Mouse (Mus musculus) cerebellum, adult 2 months (tissue): ENCODE data around the gene Timmdc1. TPM values are rescaled to one million over a fixed set of nuclear protein-coding genes. Genes with fewer than 3 reads are reported as not detected.
A peak's percentile ranks its signal among the peaks of the same experiment; 100 is the strongest.

ENCODE experiments used
- DNase-seq, 2 experiments: peaks; one replicate each; pipeline ENCODE4 v3.0.0; 2021
- H3K27ac ChIP-seq: fragments of 200-500 bp; 2 replicates; pipeline ENCODE4 v1.5.1; 2012; ENCODE audit warnings: low read length, control low read depth, inconsistent platforms; ENCODE audit not compliant: insufficient read depth
- H3K27me3 ChIP-seq: fragments of 200-500 bp; 2 replicates; pipeline ENCODE4 v1.6.1; 2012; ENCODE audit warnings: inconsistent platforms, mild to moderate bottlenecking, low read length, moderate library complexity; ENCODE audit not compliant: control insufficient read depth, insufficient read depth
- H3K4me1 ChIP-seq: fragments of 200-500 bp; 2 replicates; pipeline ENCODE4 v1.6.1; 2011; ENCODE audit warnings: low read length; ENCODE audit not compliant: control insufficient read depth, insufficient read depth
- H3K4me3 ChIP-seq: fragments of 200-500 bp; replicated peaks from 2 replicates; pipeline ENCODE3; 2011; ENCODE audit warnings: mild to moderate bottlenecking, low read depth, low read length, control low read depth; ENCODE audit not compliant: insufficient read depth
- CTCF ChIP-seq: fragments of 200-500 bp; IDR thresholded peaks from 2 replicates; pipeline ENCODE4 v1.5.1; 2011; ENCODE audit warnings: low read depth, mild to moderate bottlenecking, control low read depth, low read length, moderate library complexity, borderline replicate concordance; ENCODE audit not compliant: insufficient read depth
- POLR2A ChIP-seq: fragments of 200-500 bp; IDR thresholded peaks from 2 replicates; pipeline ENCODE4 v1.6.1; 2011; ENCODE audit warnings: low read length, control low read depth, borderline replicate concordance; ENCODE audit not compliant: insufficient read depth
- WGBS: fragments of 180-500 bp; shearing (Covaris S2); methylation state at CpG from one replicate; pipeline ENCODE4 v1.1.7; 2018; 5-methylcytosine and 5-hydroxymethylcytosine counted together
- polyA plus RNA-seq: library from polyadenylated mRNA; depleted of rRNA; stranded (reverse); fragments of >200 nt; gene quantifications from 2 replicates; pipeline ENCODE4 v1.2.3, GENCODE M21; 2012; rRNA removed

Timmdc1 gene
- polyA plus RNA-seq: 19.7 and 19.9 TPM in 2 replicates

DNA sequence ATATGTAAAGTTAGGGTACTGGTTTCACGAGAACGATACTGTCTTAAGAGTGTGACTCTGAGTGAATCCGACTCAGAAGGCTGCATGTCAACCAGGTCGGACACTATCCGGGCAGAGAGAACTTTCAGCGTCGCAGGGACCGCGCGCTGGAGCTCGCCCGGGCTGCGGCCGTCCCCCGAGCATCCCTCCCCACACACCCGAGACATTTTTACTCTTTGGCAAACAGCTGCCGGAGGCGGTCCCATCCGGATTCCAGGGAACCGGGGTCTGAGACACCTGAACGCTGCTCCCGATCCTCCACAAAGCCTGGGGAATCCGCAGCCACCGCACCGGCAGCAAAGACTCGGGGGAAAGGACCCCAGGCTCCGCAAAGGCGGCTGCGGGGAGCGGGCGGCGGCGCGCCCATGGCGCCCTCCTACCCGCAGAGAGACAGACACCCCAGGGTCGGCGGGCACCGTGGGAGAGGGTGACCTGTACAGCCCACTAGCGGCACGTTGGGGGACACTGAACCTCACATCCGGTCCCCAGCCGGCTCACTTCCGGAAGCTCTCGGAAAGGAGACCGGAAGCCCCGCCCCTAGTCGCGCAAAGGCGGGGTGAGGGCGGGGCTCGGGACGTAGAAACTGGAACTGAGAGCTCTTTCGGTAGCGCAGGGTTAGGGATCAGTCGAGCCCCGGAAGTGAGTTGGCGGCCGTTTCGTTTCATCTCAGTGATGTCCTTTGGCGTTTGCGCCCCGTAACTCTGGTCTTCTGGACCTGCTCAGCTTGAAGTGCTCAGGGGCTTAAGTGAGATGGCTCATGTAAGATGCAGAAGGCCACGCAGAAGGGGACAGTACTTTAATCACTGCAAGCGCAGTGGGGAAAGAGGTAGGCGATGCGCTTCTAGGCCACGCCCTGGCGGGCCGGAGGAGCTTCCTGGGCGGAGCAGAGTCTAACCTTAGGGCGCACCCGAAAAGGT is at the start of gene Timmdc1:
Gene Timmdc1, minus strand, starts transcription at position 535 of the 956 bp plus-strand sequence.
- peak; percentile 97 for DNase-seq
- Histone ChIP-seq H3K4me3 (peak within 1 kb of the TSS; percentile 95), H3K4me1 (peaks cover 4% of the 10 kb centered on the region; the same call in 1 of the 2 replicates), H3K27me3 (no peaks in the 10 kb centered on the region), H3K27ac (peak within 1 kb of the TSS; percentile 88)
- under 1% methylated on average over 73 of the region's 73 CpGs for WGBS
- TF ChIP-seq POLR2A: peak; percentile 76; the same call in 1 of the 2 replicates
- TF ChIP-seq CTCF: no peak; the same call in 1 of the 2 replicates

DNA sequence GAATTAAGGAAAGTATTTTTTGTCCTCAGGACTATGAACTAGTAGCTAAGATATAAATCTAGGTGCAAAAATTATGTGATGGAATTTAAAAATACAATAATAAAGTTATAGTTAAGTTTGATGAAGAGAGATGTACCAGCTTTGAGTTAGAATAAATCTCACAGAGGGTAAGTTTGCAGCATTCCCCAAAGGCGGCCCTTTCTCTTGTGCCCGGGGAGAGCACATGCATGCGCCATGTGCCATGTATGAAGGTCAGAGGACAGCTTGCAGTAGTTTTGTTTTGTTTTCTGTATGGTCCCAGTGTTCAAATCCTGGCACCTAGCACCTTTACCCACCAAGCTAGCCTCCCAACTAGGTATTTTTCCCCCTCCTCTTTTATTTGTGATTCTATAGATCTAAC is 49.0 kb upstream of the Timmdc1 start:
- TF ChIP-seq CTCF: no peak
- TF ChIP-seq POLR2A: no peak
- no peak for DNase-seq
- H3K27ac ChIP-seq: no peak overlapping the region
- H3K4me3 ChIP-seq: no peak overlapping the region
- WGBS: 95% methylated on average over 3 of the region's 3 CpGs
- H3K27me3 ChIP-seq: no peaks in the 10 kb centered on the region
- no peaks in the 10 kb centered on the region for H3K4me1 ChIP-seq

DNA sequence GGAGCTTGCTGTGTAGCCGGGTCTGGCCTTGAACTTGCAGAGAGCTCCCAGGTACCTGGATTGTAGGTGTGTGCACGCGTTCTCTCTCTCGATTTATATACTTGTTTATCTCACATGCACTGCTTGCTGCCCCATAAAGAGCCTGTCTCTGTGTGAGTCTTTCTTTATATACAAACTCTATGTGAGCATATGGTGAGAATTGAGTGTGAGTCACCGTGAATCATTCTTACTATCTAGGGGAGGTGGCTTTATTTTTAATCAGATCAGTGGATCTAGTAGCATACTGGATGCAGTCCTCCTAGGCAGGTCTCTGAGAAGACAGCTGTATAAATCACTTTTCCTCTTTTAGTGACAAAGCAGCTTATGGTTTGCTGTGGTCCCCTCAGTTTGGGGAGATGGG is 45.7 kb upstream of the Timmdc1 start:
- no peak for DNase-seq
- Histone ChIP-seq H3K4me3 (no peak overlapping the region), H3K27me3 (no peaks in the 10 kb centered on the region), H3K4me1 (no peaks in the 10 kb centered on the region), H3K27ac (no peak overlapping the region)
- TF ChIP-seq POLR2A (no peak), CTCF (no peak)
- WGBS: 88% methylated on average over 5 of the region's 5 CpGs

DNA sequence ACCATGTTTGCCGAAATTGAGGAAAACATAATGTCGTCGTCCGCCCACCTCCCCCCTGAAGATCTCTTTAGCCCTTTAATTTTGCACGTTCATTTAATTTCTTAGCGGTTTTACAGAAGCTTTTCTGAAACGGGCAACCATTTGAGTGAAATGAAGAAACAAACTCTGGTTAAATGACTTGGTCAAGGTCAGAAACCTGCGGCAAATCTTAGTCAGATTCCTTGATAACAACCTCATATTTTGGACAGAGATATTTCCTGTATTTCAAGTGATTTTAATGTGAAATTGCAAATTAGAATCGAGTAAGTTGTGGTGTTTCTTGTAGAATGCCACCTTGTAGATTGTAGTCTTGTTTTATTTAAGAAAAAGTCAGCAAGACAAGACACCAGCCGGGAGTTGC is 41.1 kb upstream of the Timmdc1 start:
- TF ChIP-seq POLR2A (no peak), CTCF (no peak)
- 32% methylated on average over 10 of the region's 10 CpGs for WGBS
- Histone ChIP-seq H3K27ac (no peak overlapping the region), H3K4me1 (no peaks in the 10 kb centered on the region), H3K27me3 (no peaks in the 10 kb centered on the region), H3K4me3 (peak overlapping the region; percentile 70)
- no peak for DNase-seq

DNA sequence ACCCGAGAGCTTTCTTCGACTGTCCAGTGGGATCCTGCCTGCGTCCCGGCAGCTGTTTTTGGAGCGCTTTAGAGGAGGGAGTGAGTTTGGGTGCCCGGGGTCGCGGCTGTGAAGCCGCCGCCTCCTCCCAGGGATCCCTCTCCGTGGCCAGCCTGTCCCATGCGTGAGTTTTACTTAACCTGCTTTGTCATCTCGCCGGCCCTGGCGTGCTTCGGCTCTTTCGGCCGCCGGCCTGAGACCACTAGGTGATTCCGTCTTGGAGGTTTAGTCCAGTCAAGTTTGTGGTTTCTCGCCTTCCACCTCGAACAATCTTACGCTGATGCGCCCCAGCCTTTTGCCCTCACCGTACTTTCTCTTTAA is 40.5 kb upstream of the Timmdc1 start:
- no peaks in the 10 kb centered on the region for H3K27me3 ChIP-seq
- TF ChIP-seq POLR2A (no peak), CTCF (no peak)
- H3K27ac ChIP-seq: 0 out of 2 replicates have a peak overlapping the region, but pooled peaks have one; percentile 15
- no peak for DNase-seq
- H3K4me3 ChIP-seq: peak overlapping the region; percentile 70
- no peaks in the 10 kb centered on the region for H3K4me1 ChIP-seq
- WGBS: under 1% methylated on average over 25 of the region's 25 CpGs

DNA sequence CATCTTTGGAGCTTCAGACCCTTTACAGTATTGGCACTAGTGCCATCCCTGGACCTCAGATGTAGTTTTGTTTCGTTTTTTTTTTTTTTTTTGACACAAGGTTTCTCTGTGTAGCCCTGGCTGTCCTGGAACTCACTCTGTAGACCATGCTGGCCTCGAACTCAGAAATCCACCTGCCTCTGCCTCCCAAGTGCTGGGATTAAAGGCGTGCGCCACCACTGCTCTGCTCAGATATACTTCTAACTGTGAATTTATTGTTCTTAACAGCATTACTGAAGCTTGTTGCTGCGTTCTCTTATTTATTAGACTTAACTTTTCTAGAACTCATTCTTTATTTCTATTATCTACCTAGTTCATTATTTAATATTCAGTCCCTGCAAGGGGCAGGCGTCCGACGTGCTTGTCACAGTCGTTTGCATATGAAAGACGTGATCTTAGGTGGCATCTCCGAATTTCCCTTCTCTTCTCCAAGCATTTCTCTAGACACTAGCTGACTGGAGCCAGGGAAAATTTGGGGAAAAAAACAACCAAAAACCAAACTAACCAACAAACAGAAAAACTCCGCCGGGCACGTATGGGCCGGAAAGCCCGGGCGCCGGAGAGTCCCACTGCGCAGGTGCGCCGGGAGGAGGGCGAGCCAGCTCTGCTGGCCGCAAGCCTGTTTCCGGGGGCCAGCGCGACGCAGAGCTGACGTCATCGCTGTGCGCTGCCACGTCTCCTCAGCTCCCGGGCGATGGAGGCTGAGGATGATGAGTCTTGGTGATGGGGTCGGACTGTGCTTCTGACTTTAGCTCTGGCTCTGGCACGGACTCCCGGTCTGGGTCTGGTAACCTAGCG is 39.9 kb upstream of the Timmdc1 start:
- H3K27ac ChIP-seq: peak overlapping the region; percentile 55; the same call in 1 of the 2 replicates
- DNase-seq: peak; percentile 95 to 96
- H3K4me1 ChIP-seq: no peaks in the 10 kb centered on the region
- peak overlapping the region; percentile 70 for H3K4me3 ChIP-seq
- 7% methylated on average over 37 of the region's 37 CpGs for WGBS
- peak; percentile 96 for TF ChIP-seq POLR2A
- TF ChIP-seq CTCF: no peak
- no peaks in the 10 kb centered on the region for H3K27me3 ChIP-seq

DNA sequence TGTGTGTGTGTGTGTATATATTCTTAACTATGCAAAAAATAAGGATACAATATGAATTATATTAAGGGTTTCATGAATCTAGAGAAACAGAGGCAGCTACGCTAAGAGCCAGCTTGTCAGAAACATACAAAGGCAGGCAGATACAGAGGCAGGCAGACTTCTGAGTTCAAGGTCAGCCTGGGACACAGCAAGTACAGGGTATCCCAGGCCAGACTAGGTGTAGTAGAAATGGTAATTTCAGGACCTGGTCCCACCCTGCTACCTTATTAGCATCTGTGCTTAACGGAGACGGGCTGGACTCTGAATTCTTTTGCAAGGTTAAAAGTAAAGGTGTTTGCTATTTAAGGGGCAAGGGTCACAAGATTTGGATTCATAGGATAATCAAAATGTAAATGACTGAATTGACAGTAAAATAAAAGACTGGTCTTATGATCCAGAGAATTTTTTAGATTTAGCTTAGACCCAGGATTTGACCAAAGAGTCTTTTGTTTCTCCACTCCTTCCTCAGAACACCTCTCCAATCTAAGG is 35.8 kb upstream of the Timmdc1 start, which contains the start of gene Tmem39a:
Gene Tmem39a, plus strand, starts transcription at position 478 of the 528 bp plus-strand sequence.
- H3K27ac ChIP-seq: no peak within 1 kb of the TSS
- TF ChIP-seq CTCF: no peak
- TF ChIP-seq POLR2A: no peak
- no peak for DNase-seq
- H3K27me3 ChIP-seq: no peaks in the 10 kb centered on the region; the same call in 1 of the 2 replicates
- 88% methylated on average over 3 of the region's 3 CpGs for WGBS
- H3K4me1 ChIP-seq: no peaks in the 10 kb centered on the region
- H3K4me3 ChIP-seq: no peak within 1 kb of the TSS
